Mouse (Mus musculus) liver, embryonic 12.5 days (tissue): Measurements from ENCODE around the gene Fam161b. TPM values are rescaled to one million over a fixed set of nuclear protein-coding genes. Genes with fewer than 3 reads are reported as not detected.

Experiments
- ATAC-seq: fragments of 200-750 bp; cut with Nextera tagmentation; 2 replicates; pipeline ENCODE4 v1.8.0; 2017; ENCODE audit warnings: moderate number of reproducible peaks, mild to moderate bottlenecking, moderate library complexity
- H3K27ac ChIP-seq: fragments of 300-500 bp; sonication (generic); 2 replicates; pipeline ENCODE4 v1.5.1; 2016; ENCODE audit warnings: mild to moderate bottlenecking
- H3K27me3 ChIP-seq: fragments of 300-500 bp; sonication (generic); replicated peaks from 2 replicates; pipeline ENCODE4 v1.6.1; 2016; ENCODE audit warnings: mild to moderate bottlenecking, moderate library complexity
- H3K36me3 ChIP-seq: fragments of 300-500 bp; sonication (generic); 2 replicates; pipeline ENCODE4 v1.6.1; 2016; ENCODE audit warnings: mild to moderate bottlenecking, moderate library complexity
- H3K4me1 ChIP-seq: fragments of 300-500 bp; sonication (generic); 2 replicates; pipeline ENCODE4 v1.6.1; 2016
- H3K4me2 ChIP-seq: fragments of 300-500 bp; sonication (generic); 2 replicates; pipeline ENCODE4 v1.6.1; 2016; ENCODE audit warnings: mild to moderate bottlenecking, moderate library complexity
- H3K4me3 ChIP-seq: fragments of 300-500 bp; sonication (generic); 2 replicates; pipeline ENCODE4 v1.5.1; 2016; ENCODE audit warnings: mild to moderate bottlenecking, moderate library complexity
- H3K9ac ChIP-seq: fragments of 300-500 bp; sonication (generic); 2 replicates; pipeline ENCODE4 v1.6.1; 2016; ENCODE audit warnings: mild to moderate bottlenecking, moderate library complexity
- H3K9me3 ChIP-seq: fragments of 300-500 bp; sonication (generic); replicated peaks from 2 replicates; pipeline ENCODE4 v1.6.1; 2016; ENCODE audit warnings: mild to moderate bottlenecking, moderate library complexity
- WGBS: fragments of 180-500 bp; shearing (Covaris S2); methylation state at CpG from one replicate; pipeline ENCODE4 v1.1.7; 2016; ENCODE audit not compliant: insufficient replicate concordance; 5-methylcytosine and 5-hydroxymethylcytosine counted together
- polyA plus RNA-seq: library from polyadenylated mRNA; unstranded; fragments of >200 nt; fragmentation: Nextera tagmentation; extraction: Ambion mirVana; gene quantifications from 2 replicates; pipeline ENCODE4 v1.2.1, GENCODE M21; 2016

The Fam161b gene
- polyA plus RNA-seq, result 2.3 and 2.4 TPM in 2 replicates

- peaks cover 6% of the 10 kb centered on the region for H3K36me3 ChIP-seq
- peak within 1 kb of the TSS; percentile 85 for H3K9ac ChIP-seq
- H3K4me2 ChIP-seq, result peak within 1 kb of the TSS; percentile 80
- H3K4me1 ChIP-seq, result peaks cover 71% of the 10 kb centered on the region
- H3K27me3 ChIP-seq, result no peaks in the 10 kb centered on the region
- ATAC-seq, result peak; percentile 95
- H3K9me3 ChIP-seq, result no peaks in the 10 kb centered on the region
- peak within 1 kb of the TSS; percentile 77 for H3K27ac ChIP-seq
- peak within 1 kb of the TSS; percentile 93 for H3K4me3 ChIP-seq
- WGBS, result under 1% methylated on average over 51 of the region's 51 CpGs
Measured at GRCm38 (mm10) chr12:84361555-84362489, at the start of gene Fam161b, which contains the start of gene Coq6. Fam161b (minus strand) TSS chr12:84361833. Coq6 (plus strand) TSS chr12:84361657.

- peaks cover 17% of the 10 kb centered on the region for H3K4me1 ChIP-seq
- ATAC-seq, result peak; percentile 91
- H3K9me3 ChIP-seq, result no peaks in the 10 kb centered on the region
- peak within 1 kb of the TSS; percentile 79 for H3K4me3 ChIP-seq
- H3K27ac ChIP-seq, result peak within 1 kb of the TSS; percentile 84
- H3K9ac ChIP-seq, result peak within 1 kb of the TSS; percentile 85
- 2% methylated on average over 61 of the region's 63 CpGs for WGBS
- H3K27me3 ChIP-seq, result peaks cover 15% of the 10 kb centered on the region
- H3K36me3 ChIP-seq, result no peaks in the 10 kb centered on the region
- peak within 1 kb of the TSS; percentile 93 for H3K4me2 ChIP-seq
Measured at GRCm38 (mm10) chr12:84408819-84409507, 47.3 kb upstream of the Fam161b start, which contains the start of the genes Entpd5 and Bbof1. Entpd5 (minus strand) TSS chr12:84409029. Bbof1 (plus strand) TSS chr12:84409071.

GRCm38 (mm10) chr12:84407874-84408818 lies 46.5 kb upstream of the Fam161b start:
- H3K4me2 ChIP-seq, result peak overlapping the region; percentile 93
- H3K9ac ChIP-seq, result peak overlapping the region; percentile 85
- peak overlapping the region; percentile 84 for H3K27ac ChIP-seq
- peak; percentile 71 for ATAC-seq
- H3K4me1 ChIP-seq, result peaks cover 17% of the 10 kb centered on the region
- H3K9me3 ChIP-seq, result no peaks in the 10 kb centered on the region
- no peaks in the 10 kb centered on the region for H3K36me3 ChIP-seq
- under 1% methylated on average over 49 of the region's 52 CpGs for WGBS
- peaks cover 15% of the 10 kb centered on the region for H3K27me3 ChIP-seq
- peak overlapping the region; percentile 79 for H3K4me3 ChIP-seq

GRCm38 (mm10) chr12:84407259-84407658 lies 45.6 kb upstream of the Fam161b start:
- Histone ChIP-seq H3K27me3 (peaks cover 15% of the 10 kb centered on the region), H3K9ac (no peak overlapping the region), H3K4me3 (no peak overlapping the region), H3K4me2 (no peak overlapping the region), H3K9me3 (no peaks in the 10 kb centered on the region), H3K4me1 (peaks cover 17% of the 10 kb centered on the region), H3K36me3 (no peaks in the 10 kb centered on the region), H3K27ac (no peak overlapping the region)
- no peak for ATAC-seq
- WGBS, result 56% methylated on average over 4 of the region's 4 CpGs

- Histone ChIP-seq H3K9me3 (no peaks in the 10 kb centered on the region), H3K4me3 (no peak overlapping the region), H3K36me3 (no peaks in the 10 kb centered on the region), H3K27me3 (peaks cover 5% of the 10 kb centered on the region), H3K9ac (no peak overlapping the region), H3K27ac (no peak overlapping the region), H3K4me2 (no peak overlapping the region), H3K4me1 (peaks cover 31% of the 10 kb centered on the region)
- 83% methylated on average over 6 of the region's 6 CpGs for WGBS
- no peak for ATAC-seq
Measured at GRCm38 (mm10) chr12:84404541-84404940, 42.9 kb upstream of the Fam161b start.

GRCm38 (mm10) chr12:84402923-84403322 lies 41.3 kb upstream of the Fam161b start:
- Histone ChIP-seq H3K36me3 (no peaks in the 10 kb centered on the region), H3K4me3 (no peak overlapping the region), H3K9me3 (no peaks in the 10 kb centered on the region), H3K4me2 (no peak overlapping the region), H3K9ac (no peak overlapping the region), H3K27me3 (no peaks in the 10 kb centered on the region), H3K4me1 (peaks cover 24% of the 10 kb centered on the region), H3K27ac (no peak overlapping the region)
- no peak for ATAC-seq
- 59% methylated on average over 9 of the region's 9 CpGs for WGBS

GRCm38 (mm10) chr12:84400653-84401052 lies 39.0 kb upstream of the Fam161b start:
- peak overlapping the region; percentile 58 for H3K27ac ChIP-seq
- no peaks in the 10 kb centered on the region for H3K9me3 ChIP-seq
- no peaks in the 10 kb centered on the region for H3K36me3 ChIP-seq
- H3K9ac ChIP-seq, result no peak overlapping the region
- H3K4me1 ChIP-seq, result peaks cover 20% of the 10 kb centered on the region
- H3K27me3 ChIP-seq, result no peaks in the 10 kb centered on the region
- 41% methylated on average over 3 of the region's 3 CpGs for WGBS
- H3K4me3 ChIP-seq, result no peak overlapping the region
- peak; percentile 31; the same call in 1 of the 2 replicates for ATAC-seq
- no peak overlapping the region; the same call in 1 of the 2 replicates for H3K4me2 ChIP-seq

GRCm38 (mm10) chr12:84400068-84400467 lies 38.4 kb upstream of the Fam161b start:
- H3K27me3 ChIP-seq, result no peaks in the 10 kb centered on the region
- peak overlapping the region; percentile 58; the same call in 1 of the 2 replicates for H3K27ac ChIP-seq
- H3K36me3 ChIP-seq, result no peaks in the 10 kb centered on the region
- peaks cover 20% of the 10 kb centered on the region for H3K4me1 ChIP-seq
- H3K4me2 ChIP-seq, result no peak overlapping the region
- no peak for ATAC-seq
- H3K4me3 ChIP-seq, result no peak overlapping the region
- no peaks in the 10 kb centered on the region for H3K9me3 ChIP-seq
- 65% methylated on average over 3 of the region's 3 CpGs for WGBS
- no peak overlapping the region for H3K9ac ChIP-seq

GRCm38 (mm10) chr12:84399663-84400062 lies 38.0 kb upstream of the Fam161b start:
- WGBS, result 66% methylated on average over 9 of the region's 9 CpGs
- Histone ChIP-seq H3K4me3 (no peak overlapping the region), H3K9ac (no peak overlapping the region), H3K27ac (peak overlapping the region; percentile 58), H3K9me3 (no peaks in the 10 kb centered on the region), H3K36me3 (no peaks in the 10 kb centered on the region), H3K4me2 (no peak overlapping the region; the same call in 1 of the 2 replicates), H3K4me1 (peaks cover 20% of the 10 kb centered on the region), H3K27me3 (no peaks in the 10 kb centered on the region)
- no peak for ATAC-seq

- peak overlapping the region; percentile 58 for H3K27ac ChIP-seq
- H3K27me3 ChIP-seq, result no peaks in the 10 kb centered on the region
Measured at GRCm38 (mm10) chr12:84399135-84399534, 37.5 kb upstream of the Fam161b start.

GRCm38 (mm10) chr12:84398629-84399028 lies 37.0 kb upstream of the Fam161b start:
- no peak overlapping the region for H3K27ac ChIP-seq
- whole genome bisulfite sequencing, result 82% methylated on average over 5 of the region's 5 CpGs
- H3K36me3 ChIP-seq, result 0 out of 2 replicates have a peak, but pooled peaks cover 2% of the 10 kb centered on the region
- H3K27me3 ChIP-seq, result no peaks in the 10 kb centered on the region
- no peak overlapping the region for H3K9ac ChIP-seq
- no peak overlapping the region for H3K4me3 ChIP-seq
- H3K4me1 ChIP-seq, result peaks cover 20% of the 10 kb centered on the region
- no peaks in the 10 kb centered on the region for H3K9me3 ChIP-seq
- ATAC-seq, result no peak
- no peak overlapping the region for H3K4me2 ChIP-seq

More at GRCm38 (mm10) chr12:84399135-84399534, 37.5 kb upstream of the Fam161b start:
- H3K9ac ChIP-seq, result no peak overlapping the region
- ATAC-seq, result no peak
- 80% methylated on average over 9 of the region's 9 CpGs for WGBS
- H3K4me3 ChIP-seq, result no peak overlapping the region
- no peak overlapping the region; the same call in 1 of the 2 replicates for H3K4me2 ChIP-seq
- no peaks in the 10 kb centered on the region for H3K36me3 ChIP-seq
- no peaks in the 10 kb centered on the region for H3K9me3 ChIP-seq
- peaks cover 20% of the 10 kb centered on the region for H3K4me1 ChIP-seq
